Mouse (Mus musculus): ENCODE measurements around the gene Mapk8ip2. TPM values are rescaled to one million over a fixed set of nuclear protein-coding genes. Genes with fewer than 3 reads are reported as not detected.

The Mapk8ip2 gene
- total and polyA plus RNA-seq, 3 experiments, result 0.01 to 0.04 TPM; not detected in 1

DNA sequence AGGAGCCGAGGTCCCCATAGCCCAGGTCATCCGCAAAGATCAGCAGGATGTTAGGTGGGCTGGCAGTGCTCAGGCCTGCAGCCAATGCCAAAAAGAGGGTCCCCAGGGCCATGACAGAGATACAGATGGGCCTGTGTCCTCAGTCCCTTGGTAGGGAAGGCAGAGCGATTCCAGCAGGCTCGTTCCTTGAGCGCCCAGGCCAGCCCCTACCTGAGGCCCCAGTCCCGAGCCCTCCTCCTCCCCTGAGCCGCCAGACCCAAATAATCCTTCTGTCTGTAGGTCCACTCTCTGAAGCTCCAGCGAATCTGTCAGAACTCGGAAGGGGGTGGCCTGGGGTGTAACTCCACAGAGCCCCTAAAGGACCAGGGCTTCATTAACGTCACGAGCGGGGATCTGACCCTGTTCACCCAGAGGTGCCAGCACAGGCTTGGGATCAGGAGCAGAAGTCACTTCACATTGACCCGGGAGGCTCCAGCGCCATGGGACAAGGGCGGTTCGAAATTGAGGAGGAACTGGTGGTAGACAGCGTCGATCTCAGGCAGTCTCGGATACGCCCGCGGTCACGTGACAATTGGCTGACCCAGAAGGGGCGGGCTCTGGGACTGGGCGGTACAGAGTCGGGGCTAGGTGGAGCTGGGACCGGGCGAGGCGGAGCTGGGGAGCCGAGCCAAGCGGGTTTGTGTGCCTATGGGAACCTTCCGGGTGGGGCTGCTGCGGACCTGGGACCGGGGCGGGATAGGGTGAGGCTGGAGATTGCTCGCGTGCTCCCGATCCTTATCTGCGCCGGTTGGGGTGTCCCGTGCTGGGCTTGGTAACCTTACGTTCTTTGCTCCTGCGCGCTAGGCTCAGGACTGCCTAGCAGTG is 22.1 kb downstream of the Mapk8ip2 start:
- Histone ChIP-seq H3K4me3 (ENCODE audit: control insufficient read depth in 1 of 2, insufficient read depth in 1 of 2, low read depth in 2 of 2, low read length in 2 of 2) (peak overlapping the region; percentile 76), H3K4me1 (ENCODE audit: control insufficient read depth in 1 of 2, insufficient read depth in 2 of 2, low read length in 2 of 2) (peaks cover 0 to 9% of the 10 kb centered on the region in 2 experiments; a peak in 2 of 4 replicates), H3K36me3 (ENCODE audit: control insufficient read depth in 1 of 2, insufficient read depth in 2 of 2, low read length in 2 of 2) (no peaks in the 10 kb centered on the region), H3K9ac (ENCODE audit: control insufficient read depth, low read depth, low read length, poor library complexity, severe bottlenecking) (peak overlapping the region; percentile 81), H3K27me3 (ENCODE audit: control insufficient read depth in 1 of 2, insufficient read depth in 2 of 2, low read length in 2 of 2) (no peaks in the 10 kb centered on the region), H3K9me3 (replicated peaks; ENCODE audit: insufficient read depth, low read length) (no peaks in the 10 kb centered on the region), H3K79me2 (ENCODE audit: control insufficient read depth, insufficient read depth, low read length, poor library complexity) (no peaks in the 10 kb centered on the region; the same call in 1 of the 2 replicates), H3K27ac (ENCODE audit: control insufficient read depth, low read depth, low read length) (peak overlapping the region; percentile 91)
- peak; percentile 97 for DNase-seq (ENCODE audit: low read depth, low spot score)
- TF ChIP-seq HCFC1 (IDR thresholded peaks at IDR 0.05; ENCODE audit: low read depth, low read length) (peak; percentile 37; the same call in 1 of the 2 replicates), CHD1 (IDR thresholded peaks at IDR 0.05; ENCODE audit: low read depth, low read length) (no peak), MAX (IDR thresholded peaks at IDR 0.05; ENCODE audit: low read length) (peak; percentile 89), MAFK (IDR thresholded peaks at IDR 0.05; ENCODE audit: borderline replicate concordance, low read depth, low read length) (no peak), SMC3 (IDR thresholded peaks at IDR 0.05; ENCODE audit: low read depth, low read length) (no peak), POLR2AphosphoS5 (IDR thresholded peaks at IDR 0.05; ENCODE audit: borderline replicate concordance, low read depth, low read length) (no peak), RAD21 (IDR thresholded peaks at IDR 0.05; ENCODE audit: low read depth, low read length) (no peak), ZMIZ1 (IDR thresholded peaks at IDR 0.05; ENCODE audit: low read depth, low read length) (peak; percentile 78; the same call in 1 of the 2 replicates), MYC (IDR thresholded peaks at IDR 0.05; ENCODE audit: low read depth, low read length) (no peak), ZC3H11A (IDR thresholded peaks at IDR 0.05; ENCODE audit: low read depth, low read length) (no peak), ELF1 (IDR thresholded peaks at IDR 0.05; ENCODE audit: low read depth, low read length) (no peak), BHLHE40 (IDR thresholded peaks at IDR 0.05; ENCODE audit: borderline replicate concordance, low read depth, low read length) (peak; percentile 98), ZKSCAN1 (IDR thresholded peaks at IDR 0.05; ENCODE audit: low read depth, low read length) (no peak), NELFE (IDR thresholded peaks at IDR 0.05; ENCODE audit: low read depth, low read length) (peak; percentile 87), TAL1 (IDR thresholded peaks at IDR 0.05; ENCODE audit: low read length) (no peak), E2F4 (IDR thresholded peaks at IDR 0.05; ENCODE audit: borderline replicate concordance, low read depth, low read length) (no peak), GABPA (IDR thresholded peaks at IDR 0.05; ENCODE audit: low read depth, low read length) (no peak), ETS1 (IDR thresholded peaks at IDR 0.05; ENCODE audit: low read depth, low read length) (peak; percentile 63), USF2 (IDR thresholded peaks at IDR 0.05; ENCODE audit: borderline replicate concordance in 1 of 2, insufficient read depth in 1 of 2, low read depth in 1 of 2, low read length in 2 of 2) (peak; percentile 77 to 90), POLR2A (IDR thresholded peaks at IDR 0.05; ENCODE audit: control insufficient read depth in 1 of 2, insufficient read depth in 1 of 2, low read depth in 1 of 2, low read length in 2 of 2, poor library complexity in 1 of 2) (peak; percentile 42 to 83; a peak in 3 of 4 replicates), MEF2A (IDR thresholded peaks at IDR 0.05; ENCODE audit: extremely low read depth, insufficient replicate concordance, low read depth, low read length, poor library complexity, severe bottlenecking) (no peak), JUND (IDR thresholded peaks at IDR 0.05; ENCODE audit: low read depth, low read length) (no peak), GATA1 (IDR thresholded peaks at IDR 0.05; ENCODE audit: low read depth, low read length) (peak; percentile 67), CHD2 (IDR thresholded peaks at IDR 0.05; ENCODE audit: low read length) (no peak), USF1 (IDR thresholded peaks at IDR 0.05; ENCODE audit: low read depth, low read length) (peak; percentile 98), EP300 (IDR thresholded peaks at IDR 0.05; ENCODE audit: low read depth in 1 of 2, low read length in 2 of 2) (no peak), KAT2A (conservative IDR thresholded peaks at IDR 0.05; ENCODE audit: low read depth, low read length) (no peak), ZNF384 (IDR thresholded peaks at IDR 0.05; ENCODE audit: low read depth, low read length) (no peak), MXI1 (IDR thresholded peaks at IDR 0.05; ENCODE audit: low read depth, low read length) (peak; percentile 71), NRF1 (IDR thresholded peaks at IDR 0.05; ENCODE audit: insufficient read depth, low read depth, low read length, poor library complexity, severe bottlenecking) (peak; percentile 58; the same call in 1 of the 2 replicates), TBP (IDR thresholded peaks at IDR 0.05; ENCODE audit: low read depth, low read length) (no peak; the same call in 1 of the 2 replicates), SIN3A (IDR thresholded peaks at IDR 0.05; ENCODE audit: low read length) (peak; percentile 35; the same call in 1 of the 2 replicates), RCOR1 (IDR thresholded peaks at IDR 0.05; ENCODE audit: low read depth, low read length) (0 out of 2 replicates have a peak, but pooled peaks have one; percentile 27), UBTF (IDR thresholded peaks at IDR 0.05; ENCODE audit: borderline replicate concordance, insufficient read depth, low read depth, low read length) (0 out of 2 replicates have a peak, but pooled peaks have one; percentile 57), MYB (IDR thresholded peaks at IDR 0.05; ENCODE audit: low read depth, low read length) (no peak)
